Mouse (Mus musculus): ENCODE data around the gene Flii.

Gene Flii

GRCm38 (mm10) chr11:60726601-60727391 lies at the start of gene Flii:
Flii (minus strand) TSS chr11:60727263.
- DNase-seq (ENCODE audit: low spot score in 2 of 2) = peak; percentile 80 to 85

- no peak for DNase-seq (ENCODE audit: low spot score in 2 of 2)
These were observed 49.2 kb upstream of the Flii start for GRCm38 (mm10) chr11:60776107-60776828.

DNA sequence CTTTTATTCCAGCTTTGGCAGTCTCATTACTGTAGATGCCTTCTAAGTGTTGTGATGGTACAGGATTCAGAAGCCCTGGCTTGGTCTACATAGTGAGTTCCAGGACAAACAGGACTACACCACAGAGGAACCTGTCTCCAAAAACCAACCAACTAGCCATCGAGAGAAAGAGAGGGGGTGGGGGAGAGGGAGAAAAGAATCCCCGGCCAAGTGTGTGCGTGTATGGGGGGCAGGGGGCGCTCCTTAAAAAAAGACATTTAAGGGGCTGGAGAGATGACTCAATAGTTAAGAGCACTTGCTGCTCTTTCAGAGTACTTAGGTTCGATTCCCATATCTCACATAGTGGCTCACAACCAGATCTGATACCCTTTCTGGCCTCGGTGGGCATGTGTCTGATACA lies 48.5 kb upstream of the Flii start:
- no peak for DNase-seq (ENCODE audit: low spot score in 2 of 2)

GRCm38 (mm10) chr11:60774841-60775240 lies 47.8 kb upstream of the Flii start:
- DNase-seq (ENCODE audit: low spot score in 2 of 2) = no peak

DNA sequence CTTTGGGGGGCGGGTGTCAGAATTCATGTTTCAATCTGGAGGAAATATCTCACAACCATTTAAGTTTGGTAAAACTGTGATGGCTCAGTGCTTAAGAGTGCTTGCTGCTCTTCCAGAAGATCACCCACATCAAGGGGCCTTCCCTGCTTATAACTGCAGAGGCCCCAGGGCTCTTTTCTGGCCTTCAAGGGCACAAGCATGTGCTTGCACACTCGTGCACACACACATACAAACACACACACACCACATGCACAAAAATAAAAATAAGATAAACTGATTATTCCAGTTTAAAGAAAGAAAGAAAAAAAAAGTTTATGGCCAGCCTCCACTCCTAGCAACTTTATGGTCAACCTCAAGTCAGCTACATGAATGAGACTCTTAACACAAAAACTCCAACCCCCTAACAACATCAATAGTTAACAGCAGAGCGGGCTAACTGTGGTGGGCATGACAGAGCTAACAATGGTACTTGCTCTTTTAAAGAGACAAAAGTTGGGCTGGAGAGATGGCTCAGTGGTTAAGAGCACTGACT lies 47.2 kb upstream of the Flii start:
- DNase-seq (ENCODE audit: low spot score in 2 of 2) = no peak

DNA sequence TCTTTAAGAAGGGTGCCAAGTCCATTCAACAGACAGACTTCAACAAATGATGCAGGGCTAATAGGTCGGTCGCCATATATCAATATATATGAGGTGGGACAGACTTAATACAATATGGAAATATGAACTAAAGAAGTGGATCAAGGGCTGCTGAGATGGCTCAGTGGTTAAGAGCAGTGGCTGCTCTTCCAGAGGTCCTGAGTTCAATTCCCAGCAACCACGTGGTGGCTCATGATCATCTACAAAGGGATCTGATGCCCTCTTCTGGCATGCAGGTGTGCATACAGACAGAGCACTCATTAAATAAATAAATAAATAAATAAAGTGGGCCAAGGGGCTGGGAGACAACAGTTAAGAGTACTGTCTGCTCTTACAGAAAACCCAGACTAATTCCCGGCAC lies 45.1 kb upstream of the Flii start:
- no peak for DNase-seq (ENCODE audit: low spot score in 2 of 2)

DNA sequence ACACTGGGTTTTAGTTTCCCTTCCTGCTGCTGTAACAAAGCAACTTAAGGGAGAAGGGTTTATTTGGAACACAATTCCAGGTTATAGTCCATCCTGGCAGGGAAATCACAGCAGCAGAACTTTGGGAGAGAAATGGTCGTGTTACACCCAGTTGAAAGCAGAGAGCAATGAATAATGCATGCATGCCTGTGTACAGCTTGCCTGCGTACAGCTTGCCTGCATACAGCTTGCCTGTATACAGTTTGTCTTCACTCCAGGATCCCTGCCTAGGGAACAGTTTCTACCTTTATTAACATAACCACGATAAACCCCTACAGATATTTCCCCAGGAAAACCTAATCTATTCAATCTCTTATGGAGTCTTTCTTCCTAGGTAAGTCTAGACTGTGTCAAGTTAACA lies 43.7 kb upstream of the Flii start:
- no peak for DNase-seq (ENCODE audit: low spot score in 2 of 2)

- no peak for DNase-seq (ENCODE audit: low spot score in 2 of 2)
These were observed 42.3 kb upstream of the Flii start for GRCm38 (mm10) chr11:60769322-60769721.

GRCm38 (mm10) chr11:60766969-60767368 lies 39.9 kb upstream of the Flii start:
- DNase-seq (ENCODE audit: low spot score in 2 of 2) = no peak

- no peak for DNase-seq (ENCODE audit: low spot score in 2 of 2)
These were observed 34.6 kb upstream of the Flii start for GRCm38 (mm10) chr11:60761681-60762080.

GRCm38 (mm10) chr11:60755570-60755969 lies 28.5 kb upstream of the Flii start:
- DNase-seq (ENCODE audit: low spot score in 2 of 2) = no peak

DNA sequence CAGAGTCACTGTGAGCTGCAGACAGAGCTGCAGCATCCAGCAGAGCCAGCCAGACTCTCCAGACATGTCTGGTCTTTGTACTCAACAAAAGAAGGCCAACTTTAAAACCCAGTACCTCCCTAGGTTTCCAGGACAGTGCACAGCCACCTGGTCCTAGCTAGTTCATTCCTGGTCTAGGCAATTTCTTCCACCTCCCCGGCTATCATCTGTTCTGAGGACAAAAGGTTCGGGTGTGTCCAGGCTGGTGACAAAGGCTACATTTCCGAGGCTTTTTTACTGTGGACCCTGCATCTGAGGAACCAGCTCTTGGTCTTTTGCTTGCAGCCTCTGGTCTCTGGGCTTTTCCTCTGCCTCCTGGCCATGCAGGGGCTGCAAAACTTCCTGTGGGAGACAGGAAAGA lies 13.3 kb upstream of the Flii start:
- DNase-seq (ENCODE audit: low spot score in 2 of 2) = no peak

DNA sequence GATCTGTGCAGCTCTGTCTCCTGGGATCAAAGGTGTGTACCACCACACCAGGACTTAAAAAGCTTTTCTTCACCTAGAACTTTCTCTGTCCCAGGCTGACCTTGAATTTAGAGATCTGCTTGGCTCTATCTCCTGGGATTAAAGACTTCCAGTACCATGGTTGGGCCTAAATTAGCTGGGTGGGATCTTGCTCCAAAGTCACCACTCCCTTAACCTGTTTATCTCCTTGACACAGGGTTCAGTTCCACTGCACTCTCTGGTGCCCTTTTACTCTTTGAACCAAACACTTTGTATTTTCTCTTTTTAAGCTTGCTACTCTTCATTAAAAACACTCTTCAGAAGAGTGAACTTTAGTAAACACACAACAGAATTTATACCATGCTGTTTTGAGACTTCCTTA lies 10.4 kb upstream of the Flii start:
- DNase-seq (ENCODE audit: low spot score in 2 of 2) = no peak

DNA sequence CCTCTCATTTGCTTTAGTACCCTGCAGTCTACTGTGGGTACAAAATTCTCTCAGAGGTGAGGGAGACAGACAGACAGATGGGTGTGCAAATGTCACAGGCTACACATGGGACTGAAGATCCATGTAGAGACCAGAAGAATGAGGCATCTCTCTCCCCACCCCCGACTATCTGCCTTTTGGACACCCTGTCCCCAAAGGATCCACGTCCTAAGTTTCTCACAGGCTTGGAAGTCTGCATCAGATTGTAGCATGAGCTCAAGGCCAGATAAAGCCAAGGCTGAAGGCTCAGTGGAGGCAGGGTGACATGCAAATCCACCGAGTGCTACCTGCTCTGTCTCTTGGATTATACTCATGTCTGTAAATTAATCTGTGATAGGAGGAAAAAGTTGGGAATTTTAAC lies 9.4 kb upstream of the Flii start:
- DNase-seq (ENCODE audit: low spot score in 2 of 2) = no peak

- DNase-seq (ENCODE audit: low spot score in 2 of 2) = no peak
These were observed 8.1 kb upstream of the Flii start for GRCm38 (mm10) chr11:60735191-60735590.

DNA sequence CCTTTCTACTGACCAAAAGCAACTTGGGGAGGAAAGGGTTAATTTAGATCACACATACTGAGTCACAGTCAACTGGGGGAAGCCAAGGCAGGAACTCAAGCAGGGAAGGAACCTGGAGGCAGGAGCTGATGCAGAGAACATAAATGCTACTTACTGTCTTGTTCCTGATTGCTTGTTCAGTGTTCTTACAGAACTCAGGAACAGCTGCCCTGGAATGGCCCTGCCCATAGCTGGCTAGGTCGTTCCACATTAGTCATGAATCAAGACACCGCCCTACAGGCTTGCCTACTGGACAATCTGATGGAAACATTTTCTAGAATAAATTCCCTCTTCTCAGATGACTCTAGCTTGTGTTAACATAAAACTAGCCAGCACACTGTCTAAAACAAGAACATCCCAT lies 7.1 kb upstream of the Flii start:
- no peak for DNase-seq (ENCODE audit: low spot score in 2 of 2)

- no peak for DNase-seq (ENCODE audit: low spot score in 2 of 2)
These were observed 4.2 kb upstream of the Flii start for GRCm38 (mm10) chr11:60731251-60731650.

GRCm38 (mm10) chr11:60730169-60730568 lies 3.1 kb upstream of the Flii start:
- DNase-seq (ENCODE audit: low spot score in 2 of 2) = no peak

GRCm38 (mm10) chr11:60729217-60729641 lies 2.2 kb upstream of the Flii start:
- DNase-seq (ENCODE audit: low spot score in 2 of 2) = peak in 1 of 2 experiments; percentile 23

GRCm38 (mm10) chr11:60728260-60728761 lies 1.2 kb upstream of the Flii start, which contains the start of gene Mief2:
Mief2 (plus strand) TSS chr11:60728398.
- DNase-seq (ENCODE audit: low spot score in 2 of 2) = peak; percentile 96

DNA sequence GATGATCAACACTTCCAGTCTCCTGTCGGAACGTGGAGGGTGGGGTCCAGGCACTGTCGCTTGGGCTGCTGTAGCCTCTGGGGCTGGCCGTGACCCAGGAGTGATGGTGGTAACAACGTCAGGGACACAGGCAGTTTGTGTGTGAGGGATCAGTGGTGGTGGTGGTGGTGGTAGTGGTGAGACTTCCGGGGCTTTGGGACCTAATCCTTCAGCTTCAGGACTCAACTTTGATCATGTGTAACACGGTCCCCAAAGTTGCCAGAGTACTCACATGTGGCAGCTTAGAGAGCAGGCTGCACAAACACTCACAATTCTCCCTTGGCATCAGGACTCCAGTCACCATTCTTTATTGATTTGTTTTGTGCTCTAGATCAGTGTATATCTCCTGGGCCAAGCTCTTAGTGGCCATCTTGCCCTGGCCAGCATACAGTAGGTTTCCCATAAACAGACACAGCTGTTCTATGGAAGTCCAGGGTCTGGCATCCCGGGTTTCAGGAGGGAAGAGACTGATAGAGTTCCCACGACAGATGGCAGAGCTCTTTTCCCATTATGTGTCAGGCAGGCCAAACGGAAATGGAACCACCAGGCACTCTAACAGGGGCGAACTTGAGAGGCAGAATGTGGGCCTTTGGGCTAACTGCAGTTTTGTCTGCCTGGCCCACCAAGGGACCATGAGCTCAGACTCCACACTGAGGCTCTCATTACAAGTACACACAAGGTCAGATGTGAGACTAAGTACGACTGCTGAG lies 503 bp upstream of the Flii start:
- DNase-seq (ENCODE audit: low spot score in 2 of 2) = no peak

DNA sequence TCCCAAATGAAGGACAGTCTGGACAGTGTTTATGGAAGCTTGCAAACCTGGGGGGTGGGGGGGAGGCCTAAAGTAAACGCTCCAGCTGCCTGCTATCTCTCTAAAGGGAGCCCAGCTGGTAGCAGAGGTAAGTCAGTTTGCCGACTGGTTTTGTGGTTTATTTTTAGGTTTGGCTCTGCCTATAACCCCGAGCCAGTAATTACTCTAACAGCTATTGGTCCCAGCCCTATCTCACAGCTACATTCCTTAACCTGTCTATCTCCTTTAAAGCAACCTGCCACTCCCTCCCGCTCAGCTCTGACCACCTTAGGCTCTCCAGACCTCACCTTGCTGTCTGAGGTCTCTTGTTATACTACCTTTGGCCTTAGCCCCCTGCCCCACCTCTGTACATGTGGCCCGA lies 7.8 kb downstream of the Flii start:
- DNase-seq (ENCODE audit: low spot score in 2 of 2) = no peak

Measured in heart, adult 9 months (tissue).